Mouse (Mus musculus): Measurements from ENCODE around the gene Cyb5d1.
"Not testable (repeated sequence)": the region's sequence is repeated elsewhere in the genome, so short reads cannot be mapped to it uniquely, and the experiment has no call there.

Gene Cyb5d1

DNA sequence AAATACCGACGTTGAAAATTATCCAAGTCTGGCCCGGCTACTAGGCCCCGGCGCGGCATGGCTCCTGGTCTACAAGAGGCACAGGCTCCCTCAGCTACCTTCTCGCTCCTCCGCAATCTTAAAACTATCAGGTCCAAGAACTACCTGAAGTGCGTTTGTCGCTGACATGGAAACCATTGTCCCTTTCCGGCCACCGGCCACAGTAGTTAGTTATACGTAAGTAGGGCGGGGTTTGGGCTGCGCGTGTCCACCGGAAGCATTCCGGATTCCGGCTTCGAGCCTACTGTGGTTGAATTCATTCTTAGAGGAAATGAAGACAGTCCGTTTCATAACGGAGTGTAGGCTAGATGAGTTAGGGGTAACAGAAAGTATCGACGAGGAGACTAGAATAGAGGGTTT, at the start of gene Cyb5d1, which contains the start of gene Naa38:
Gene Cyb5d1 (minus strand): TSS at position 397 of the 399 bp plus-strand sequence.
Gene Naa38 (plus strand): TSS at position 253 of the 399 bp plus-strand sequence.
- in situ Hi-C loops (cut with MboI) = not testable (repeated sequence)

DNA sequence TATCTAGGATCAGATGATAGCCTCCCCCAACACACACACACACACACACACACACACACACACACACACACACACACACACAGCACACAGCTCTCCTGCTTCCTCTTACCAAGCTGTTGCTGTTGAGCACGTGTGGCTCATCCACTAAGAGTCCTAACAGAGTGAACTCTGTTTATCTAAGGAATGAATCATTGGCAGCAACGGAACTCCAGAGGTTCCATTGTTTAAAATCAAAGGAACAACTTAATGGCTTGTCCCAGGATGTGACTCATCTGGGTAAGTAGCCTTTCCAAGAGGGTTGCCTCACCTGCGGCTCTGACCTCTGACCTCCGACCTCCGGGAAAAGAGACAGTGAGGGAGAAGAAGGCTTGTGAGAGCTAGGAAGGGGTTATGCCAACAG, 47.9 kb upstream of the Cyb5d1 start:
- in situ Hi-C loops (cut with MboI) = no loop called here

GRCm38 (mm10) chr11:69437291-69437690, 41.9 kb upstream of the Cyb5d1 start:
- in situ Hi-C loops (cut with MboI) = loop anchor here (5.0 kb wide), 1 partner anchor 35 kb away; no protein-coding TSS in a partner anchor

DNA sequence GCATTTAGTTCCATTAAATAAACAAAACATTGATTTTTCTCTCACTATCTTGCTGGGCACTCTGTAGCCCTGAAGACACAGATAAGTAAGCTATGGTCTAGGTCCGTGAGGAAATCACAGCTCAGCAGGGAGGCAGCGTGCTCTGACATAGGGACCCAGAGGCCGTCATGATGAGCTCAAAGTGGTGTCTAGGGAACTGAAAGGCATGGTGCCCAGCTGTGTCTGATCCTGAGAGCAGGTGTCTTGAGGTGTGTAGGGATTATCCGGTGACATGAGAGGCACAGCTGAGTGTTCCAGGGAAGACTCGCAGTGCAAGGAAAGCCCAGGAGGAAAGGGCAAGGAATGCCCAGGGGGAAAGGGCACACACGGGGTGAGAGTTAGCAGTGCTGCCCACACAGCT, 37.8 kb upstream of the Cyb5d1 start:
- in situ Hi-C loops (cut with MboI) = no loop called here

DNA sequence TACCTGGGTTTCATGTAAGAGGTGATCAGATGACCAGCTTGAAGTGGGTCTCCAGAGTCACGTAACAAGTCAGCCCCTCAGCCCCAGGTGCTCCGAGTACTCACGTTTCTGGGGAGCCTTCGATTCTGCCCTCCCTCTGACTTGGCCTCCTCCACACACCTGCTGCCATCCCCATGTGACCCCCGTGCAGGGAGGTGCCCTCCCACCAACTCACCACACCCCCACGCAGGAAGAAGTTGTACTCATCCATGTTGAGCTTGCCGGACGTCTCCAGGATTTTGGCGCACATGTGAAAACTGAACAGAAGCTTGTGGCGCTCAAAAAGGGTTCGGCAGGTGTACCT, 37.2 kb upstream of the Cyb5d1 start:
- in situ Hi-C loops (cut with MboI) = no loop called here

DNA sequence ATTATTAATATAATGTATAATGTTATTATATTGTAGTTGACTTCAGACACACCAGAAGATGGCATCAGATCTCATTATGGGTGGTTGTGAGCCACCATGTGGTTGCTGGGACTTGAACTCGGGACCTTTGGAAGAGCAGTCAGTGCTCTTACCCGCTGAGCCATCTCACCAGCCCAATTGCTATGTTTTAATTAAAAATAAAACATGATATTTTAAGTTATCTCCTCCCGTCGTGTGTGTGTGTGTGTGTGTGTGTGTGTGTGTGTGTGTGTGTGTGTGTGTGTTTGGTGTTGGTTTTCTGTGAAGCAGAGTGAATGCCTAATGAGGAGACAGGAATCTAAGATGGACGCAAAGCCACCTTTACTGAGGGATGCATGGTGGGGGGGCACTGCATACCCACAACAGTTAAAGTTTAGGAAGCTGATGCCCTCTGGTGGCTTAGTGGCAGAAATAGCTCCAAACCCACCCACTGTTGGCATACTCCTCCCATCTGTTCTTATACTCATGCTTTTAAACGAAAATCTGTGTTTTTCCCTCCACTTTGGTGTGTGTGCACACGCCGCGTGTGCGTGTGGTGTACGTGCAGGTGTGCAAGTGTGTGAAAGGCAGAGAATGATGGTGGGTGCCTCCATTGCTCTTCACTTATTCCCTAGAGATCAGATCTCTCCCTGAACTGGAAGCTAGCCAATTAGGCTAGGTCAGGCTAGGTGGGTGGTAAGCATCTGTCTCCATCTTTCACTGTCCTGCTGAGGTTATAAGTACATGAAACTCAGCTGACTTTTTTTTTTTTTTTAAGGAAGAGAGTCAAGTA, 36.6 kb upstream of the Cyb5d1 start:
- in situ Hi-C loops (cut with MboI) = no loop called here

GRCm38 (mm10) chr11:69430631-69431030, 35.2 kb upstream of the Cyb5d1 start:
- in situ Hi-C loops (cut with MboI) = no loop called here

DNA sequence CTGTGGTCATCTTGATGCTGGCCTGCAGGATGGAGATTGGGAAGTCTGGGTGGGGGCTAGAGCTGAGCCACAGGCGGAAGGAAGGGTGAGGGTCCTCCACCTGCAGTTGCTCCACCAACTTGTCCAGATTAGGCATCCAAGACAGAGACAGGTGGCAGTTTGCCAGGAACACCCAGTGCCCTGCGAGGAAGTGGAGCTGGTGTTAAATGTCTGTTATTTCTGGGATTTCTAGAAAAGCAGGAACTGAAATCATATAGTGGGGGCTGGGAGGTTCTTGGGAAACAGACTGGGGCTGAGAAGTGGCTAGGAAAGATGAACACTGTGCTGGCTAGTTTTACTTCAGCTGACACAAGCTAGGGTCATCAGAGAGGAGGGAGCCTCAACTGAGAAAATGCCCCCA, 33.9 kb upstream of the Cyb5d1 start:
- in situ Hi-C loops (cut with MboI) = no loop called here

- in situ Hi-C loops (cut with MboI) = no loop called here
Observed at GRCm38 (mm10) chr11:69428751-69429150, 33.3 kb upstream of the Cyb5d1 start.

DNA sequence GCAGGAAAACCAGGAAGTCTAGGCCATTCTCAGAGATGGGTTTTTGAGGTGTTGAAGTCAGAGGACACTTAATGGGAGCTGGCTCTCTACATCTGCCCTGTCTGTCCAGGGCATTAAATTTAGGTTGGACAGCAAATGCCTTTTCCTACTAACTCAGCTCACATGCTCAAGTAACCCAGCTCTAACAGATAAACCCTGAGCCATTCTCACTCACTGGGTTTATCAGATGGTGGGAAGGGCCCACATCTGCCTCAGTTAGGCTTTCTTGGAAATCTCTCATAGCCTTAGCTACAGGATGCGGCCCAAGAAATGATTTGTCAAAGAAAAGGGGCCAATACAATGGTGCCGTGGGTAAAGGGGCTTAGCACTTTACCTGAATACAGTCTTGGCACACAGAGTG, 30.8 kb upstream of the Cyb5d1 start:
- in situ Hi-C loops (cut with MboI) = no loop called here

DNA sequence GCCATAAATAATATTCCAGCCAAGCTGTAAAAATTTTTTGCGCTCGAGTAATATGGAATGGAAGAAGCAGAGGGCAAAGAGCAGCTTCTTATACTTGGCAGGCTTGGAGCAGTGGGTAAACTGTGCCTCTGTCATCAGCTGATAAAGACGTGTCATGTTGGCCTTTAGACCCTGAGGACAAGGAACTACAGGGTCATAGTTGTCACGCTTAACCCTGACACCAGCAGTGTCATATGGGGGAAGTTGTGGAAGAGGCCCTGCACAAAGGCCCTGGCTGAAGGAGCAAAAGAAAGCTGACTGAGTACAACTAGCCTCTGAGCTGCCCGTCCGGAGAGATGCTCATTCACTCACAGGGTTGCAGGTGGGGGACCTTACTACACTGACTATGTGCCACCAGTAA, 28.5 kb upstream of the Cyb5d1 start:
- in situ Hi-C loops (cut with MboI) = no loop called here

- in situ Hi-C loops (cut with MboI) = no loop called here
Observed at GRCm38 (mm10) chr11:69422842-69423241, 27.4 kb upstream of the Cyb5d1 start.

DNA sequence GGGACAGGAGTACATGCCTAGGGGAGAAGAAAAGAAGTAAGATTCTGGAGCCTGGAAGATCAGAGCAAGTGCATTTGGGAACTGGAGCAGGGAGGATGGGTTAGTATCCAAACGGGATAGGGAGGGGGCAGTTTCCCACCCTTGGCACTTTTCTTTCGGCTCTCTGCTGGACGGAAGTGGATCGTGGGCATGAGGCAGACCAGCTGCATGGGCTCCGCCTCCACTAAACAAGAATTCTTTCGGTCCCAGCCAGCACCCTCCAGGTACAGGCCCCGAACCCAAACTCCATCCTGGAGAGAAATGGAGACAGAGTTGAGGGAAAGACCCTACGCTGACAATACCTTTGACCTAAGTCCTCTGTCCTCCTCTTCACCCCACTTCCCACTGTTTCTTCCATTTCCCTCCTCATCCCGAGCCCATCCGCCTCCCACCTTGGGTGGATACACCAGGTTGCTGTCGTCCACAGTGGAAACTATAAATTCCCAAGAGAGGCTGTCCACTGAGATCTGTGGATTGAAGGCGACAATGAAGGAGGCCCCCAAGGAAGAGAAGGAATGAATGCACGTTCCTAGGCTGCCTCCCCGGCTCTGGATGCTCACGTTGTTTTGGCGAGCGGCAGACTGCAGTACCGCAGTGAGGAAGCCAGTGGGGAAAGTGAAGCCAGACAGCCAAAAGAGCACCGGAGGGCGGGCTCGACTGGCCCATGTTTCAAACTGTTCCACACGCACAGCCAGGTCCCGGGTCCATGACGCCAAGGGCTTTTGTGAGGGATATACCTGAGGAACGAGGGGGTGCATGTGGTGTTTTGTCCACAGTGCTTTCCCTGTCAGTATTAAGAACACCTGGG, 25.9 kb upstream of the Cyb5d1 start:
- in situ Hi-C loops (cut with MboI) = no loop called here

- in situ Hi-C loops (cut with MboI) = no loop called here
Observed at GRCm38 (mm10) chr11:69420554-69421000, 25.1 kb upstream of the Cyb5d1 start.

DNA sequence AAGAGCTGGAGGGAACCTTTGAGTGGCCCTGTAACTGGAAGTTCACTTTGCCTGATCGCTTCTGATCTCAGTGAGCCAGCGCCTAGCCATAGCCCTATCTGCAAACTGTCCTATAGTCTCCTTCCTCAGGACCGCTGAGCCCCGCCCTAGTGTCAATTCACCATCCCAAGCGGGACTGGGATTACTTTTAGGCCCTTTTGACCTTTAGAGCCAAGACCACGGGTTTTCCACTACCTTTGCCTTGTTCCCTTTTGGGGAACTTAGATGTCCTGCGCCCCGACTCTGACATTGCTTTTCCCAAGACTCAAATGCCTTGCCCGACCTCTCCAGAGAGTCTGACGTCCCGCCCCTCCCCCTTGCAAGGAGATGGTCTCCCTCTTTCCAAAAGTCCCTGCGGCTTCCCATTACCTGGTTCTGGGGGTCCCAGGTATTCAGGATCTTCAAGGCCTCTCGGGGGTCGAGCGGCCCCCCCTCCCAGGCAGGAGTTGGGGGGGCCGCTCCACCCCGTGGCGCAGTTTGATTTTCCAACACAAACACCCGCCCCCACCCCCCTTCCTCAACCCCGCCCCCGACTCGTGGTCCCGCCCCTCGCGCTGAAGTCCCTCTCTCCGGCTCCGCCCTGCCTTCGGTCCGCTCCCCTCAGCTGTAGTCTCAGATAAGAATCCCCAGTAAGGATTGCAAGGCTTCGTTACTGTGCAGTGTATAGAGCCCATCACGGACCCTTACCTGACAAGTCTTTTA, 24.6 kb upstream of the Cyb5d1 start:
- in situ Hi-C loops (cut with MboI) = no loop called here

DNA sequence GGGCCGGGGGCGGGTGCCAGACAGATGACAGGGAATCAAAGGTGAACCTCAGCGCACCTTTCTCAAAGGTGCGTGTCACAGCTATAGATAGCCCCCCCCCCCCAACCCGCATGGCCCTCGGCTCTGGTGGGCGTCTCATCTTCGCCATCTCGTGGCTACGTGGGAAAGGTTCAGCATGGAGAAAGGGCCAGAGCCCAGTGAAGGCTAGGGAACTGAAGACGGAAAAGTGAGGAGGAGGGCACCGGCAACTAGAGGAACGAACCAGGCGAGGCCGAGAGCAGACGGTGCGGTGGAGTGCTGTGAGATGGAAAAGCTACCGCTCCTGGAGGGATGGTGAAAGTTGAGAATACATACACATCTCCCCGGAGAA, 24.0 kb upstream of the Cyb5d1 start:
- in situ Hi-C loops (cut with MboI) = no loop called here

DNA sequence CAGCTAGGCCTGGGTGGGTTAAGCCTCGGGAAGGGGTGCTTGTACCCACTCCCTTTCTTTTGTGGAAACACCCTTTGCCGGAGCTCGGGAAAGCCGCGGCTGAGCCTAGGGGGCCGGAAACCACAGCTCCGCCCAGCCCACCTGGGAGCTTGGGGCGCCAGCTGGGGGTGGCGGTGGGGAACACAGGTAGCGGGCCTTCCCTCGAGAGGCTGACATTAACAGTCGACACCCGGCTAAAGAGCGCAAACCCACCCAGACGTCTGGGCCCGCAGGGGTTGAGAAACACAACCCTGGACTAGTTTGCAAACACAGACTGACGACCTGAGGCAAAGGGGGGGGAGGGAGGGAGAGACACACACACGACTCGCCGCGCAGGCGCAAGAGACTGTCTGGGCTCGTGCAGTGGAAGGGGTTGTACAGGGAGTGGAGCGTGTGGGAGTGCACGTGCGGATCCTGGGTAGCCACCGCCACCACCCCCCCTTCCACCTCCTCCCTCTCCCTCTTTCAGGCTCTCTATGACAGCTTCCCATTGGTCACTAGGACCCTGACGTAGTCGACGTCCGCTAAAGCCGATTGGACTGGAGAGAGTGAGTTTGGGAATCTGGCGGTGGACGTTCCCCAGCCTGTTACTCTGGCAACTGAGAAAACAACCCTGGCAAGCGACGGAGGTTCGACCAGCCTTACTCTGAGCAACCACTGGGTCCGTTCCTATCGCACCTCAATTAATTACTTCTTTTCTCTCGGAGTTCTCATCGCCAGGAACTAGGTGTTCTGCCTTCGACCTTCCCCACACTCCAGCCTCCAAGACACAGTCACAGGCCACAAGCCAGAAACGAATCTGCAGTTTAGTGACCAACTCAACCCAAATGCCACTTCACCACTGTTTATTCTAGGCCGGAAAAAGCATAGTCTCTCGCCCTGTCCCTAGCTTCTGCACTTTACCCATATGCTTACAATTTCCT, 23.3 kb upstream of the Cyb5d1 start:
- in situ Hi-C loops (cut with MboI) = no loop called here

DNA sequence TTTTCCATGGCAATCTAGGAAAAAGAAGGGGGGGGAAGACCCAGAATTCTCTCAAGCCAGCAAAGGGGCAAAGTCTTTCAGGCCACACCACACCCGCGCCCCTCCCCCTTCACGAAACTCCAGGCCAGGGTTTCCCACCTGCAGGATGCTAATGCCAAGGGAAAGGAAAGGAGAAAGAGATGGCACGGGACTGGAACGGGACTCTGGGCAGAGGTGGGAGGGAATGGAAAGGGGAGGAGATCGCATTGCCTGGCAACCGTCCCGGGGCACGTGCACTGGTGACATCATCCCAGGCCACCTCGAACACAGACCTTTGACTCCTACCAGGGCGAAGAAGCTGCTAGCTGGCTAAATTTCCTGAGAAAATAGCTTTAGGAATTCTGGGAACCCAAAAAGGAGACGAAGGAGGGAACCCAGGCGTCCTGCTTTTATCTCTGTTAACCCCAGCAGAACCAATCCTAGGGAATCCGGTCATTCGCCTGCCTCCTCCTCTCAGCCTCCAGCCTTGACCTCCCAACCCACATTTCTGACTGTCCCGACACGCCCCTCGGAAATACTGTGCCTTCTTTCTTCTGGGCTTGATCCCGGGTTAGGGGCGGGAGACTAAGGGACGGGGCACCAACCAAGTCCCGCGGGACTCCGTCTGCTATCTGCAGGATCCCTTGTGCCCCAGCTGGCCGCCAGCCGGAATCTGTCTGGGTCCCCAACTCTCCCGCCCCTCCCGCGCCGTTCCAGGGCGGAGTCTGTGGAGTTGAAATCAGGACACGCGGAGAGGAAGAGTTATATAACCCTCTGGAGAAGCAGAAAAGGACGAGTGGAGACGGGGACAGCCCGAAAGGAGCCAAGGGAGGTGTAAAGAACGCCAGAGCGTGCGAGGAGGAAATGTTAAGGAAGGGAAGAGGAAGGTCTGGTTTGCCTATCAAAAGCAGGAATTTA, 22.3 kb upstream of the Cyb5d1 start:
- in situ Hi-C loops (cut with MboI) = no loop called here

- in situ Hi-C loops (cut with MboI) = no loop called here
Observed at GRCm38 (mm10) chr11:69416921-69417448, 21.6 kb upstream of the Cyb5d1 start.

DNA sequence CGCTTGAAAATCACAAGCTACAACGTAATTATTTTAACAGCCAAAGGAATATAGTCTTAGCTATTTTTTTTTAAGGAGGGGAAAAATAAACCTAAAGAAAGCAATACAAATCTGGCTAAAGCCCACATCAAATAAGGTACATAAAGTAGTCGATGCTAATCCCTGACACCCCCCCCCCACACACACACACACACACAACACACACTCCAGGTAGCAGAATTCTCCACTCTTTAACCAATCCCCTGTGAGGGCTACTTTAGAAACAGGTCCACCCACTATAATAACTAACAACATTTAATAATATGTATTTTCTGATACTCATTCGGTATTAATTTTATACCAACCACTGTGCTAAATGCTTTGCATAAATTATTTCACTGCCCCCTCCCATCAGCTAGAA, 21.1 kb upstream of the Cyb5d1 start:
- in situ Hi-C loops (cut with MboI) = no loop called here

Measured in mature B cell (primary cell).